Mouse (Mus musculus) myocyte (in vitro differentiated cells): ENCODE data around the gene Depdc1a.
"Not testable (repeated sequence)": the region's sequence is repeated elsewhere in the genome, so short reads cannot be mapped to it uniquely, and the experiment has no call there.

Experiments used
- CEBPB ChIP-seq: IDR thresholded peaks from 2 replicates; pipeline ENCODE4 v1.6.1; 2011; ENCODE audit warnings: mild to moderate bottlenecking, moderate library complexity; ENCODE audit not compliant: poor library complexity, insufficient read depth, severe bottlenecking
- POLR2A ChIP-seq: IDR thresholded peaks from one replicate; pipeline ENCODE4 v1.6.1; 2011; ENCODE audit warnings: low read depth, mild to moderate bottlenecking, control low read depth, moderate library complexity; ENCODE audit not compliant: insufficient read length
- POLR2AphosphoS2 ChIP-seq: IDR thresholded peaks from one replicate; pipeline ENCODE4 v1.6.1; 2011; ENCODE audit warnings: low read depth, control low read depth; ENCODE audit not compliant: insufficient read length
- TCF12 ChIP-seq: IDR thresholded peaks from one replicate; pipeline ENCODE4 v1.6.1; 2011; ENCODE audit warnings: mild to moderate bottlenecking, control low read depth; ENCODE audit not compliant: poor library complexity, insufficient read depth, severe bottlenecking
- USF1 ChIP-seq: IDR thresholded peaks from one replicate; pipeline ENCODE4 v1.6.1; 2011; ENCODE audit warnings: low read depth, mild to moderate bottlenecking, control low read depth, moderate library complexity

DNA sequence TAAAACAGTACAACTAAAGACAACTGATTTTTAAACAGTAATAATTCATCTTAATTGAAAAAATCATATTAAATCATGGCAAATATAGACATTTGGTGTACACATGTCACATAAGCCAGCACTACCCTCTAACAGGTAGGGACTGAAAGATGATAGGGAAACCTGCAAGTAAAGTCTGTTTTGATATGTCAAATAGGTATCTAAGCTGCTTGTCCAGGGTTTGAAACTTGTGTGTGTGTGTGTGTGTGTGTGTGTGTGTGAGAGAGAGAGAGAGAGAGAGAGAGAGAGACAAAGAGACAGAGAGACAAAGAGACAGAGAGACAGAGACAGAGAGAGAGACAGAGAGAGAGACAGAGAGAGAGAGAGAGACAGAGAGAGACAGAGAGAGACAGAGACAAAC lies 524 bp upstream of the Depdc1a start:
- not testable (repeated sequence) for TF ChIP-seq POLR2AphosphoS2, TCF12, USF1, POLR2A, CEBPB
